20 mouse cellular contexts compared by ENCODE assay signal in genomic region chr19:18377466-18378089, GRCm38 (mm10).
"Had no signal": no experiment of that assay in that cellular context is flagged by ENCODE, and none has a peak within 500 bp of the region (broad histone marks: within the 10 kb centered on the region; RNA-seq: fewer than 3 reads in every experiment).

No protein-coding gene starts in this region.

- DNase-seq: kidney, adult 11 months; kidney, adult 8-10 months; kidney, postnatal 36 days; left cerebral cortex, postnatal 4 days; liver, postnatal 0 days; lung, embryonic 14.5 days; thymus, adult 2 months; thymus, postnatal 14 days; thymus, postnatal 4 days had no signal

- H3K4me2 ChIP-seq: intestine, embryonic 15.5 days; kidney, embryonic 15.5 days; limb, embryonic 12.5 days; limb, embryonic 15.5 days; liver, embryonic 11.5 days; lung, embryonic 14.5 days; neural tube, embryonic 13.5 days had no signal

- H3K4me3 ChIP-seq: intestine, embryonic 15.5 days; kidney, embryonic 15.5 days; limb, embryonic 12.5 days; limb, embryonic 15.5 days; myocyte; neural tube, embryonic 13.5 days had no signal

- H3K36me3 ChIP-seq: intestine, embryonic 15.5 days; kidney, embryonic 15.5 days; limb, embryonic 12.5 days; limb, embryonic 15.5 days; neural tube, embryonic 13.5 days had no signal

- H3K27me3 ChIP-seq: intestine, embryonic 15.5 days; kidney, embryonic 15.5 days; limb, embryonic 15.5 days; neural tube, embryonic 13.5 days had no signal

- ATAC-seq: intestine, embryonic 15.5 days; liver, postnatal 0 days; lung, postnatal 0 days had no signal

- H3K9ac ChIP-seq: intestine, embryonic 15.5 days; kidney, embryonic 15.5 days; limb, embryonic 12.5 days; limb, embryonic 15.5 days; liver, embryonic 14.5 days; liver, postnatal 0 days; lung, embryonic 14.5 days; neural tube, embryonic 13.5 days had no signal

- H3K4me1 ChIP-seq: intestine, embryonic 15.5 days; kidney, embryonic 15.5 days; limb, embryonic 12.5 days; limb, embryonic 15.5 days; neural tube, embryonic 13.5 days had no signal

- H3K27ac ChIP-seq: intestine, embryonic 15.5 days; kidney, embryonic 15.5 days; limb, embryonic 12.5 days; limb, embryonic 15.5 days; liver, embryonic 14.5 days; macrophage; neural tube, embryonic 13.5 days; stomach, postnatal 0 days had no signal

- H3K9me3 ChIP-seq: intestine, embryonic 15.5 days; kidney, embryonic 15.5 days; limb, embryonic 12.5 days; limb, embryonic 15.5 days; neural tube, embryonic 13.5 days had no signal
